ENCODE assay signal across 12 mouse cellular contexts in genomic region chr3:83946848-83947247, GRCm38 (mm10).
DNase-seq lines count a peak whose midpoint lies in the region; ATAC-seq and TF ChIP-seq lines count a peak whose summit lies in the region.
"Had no signal": no experiment of that assay in that cellular context is flagged by ENCODE, and none has a peak within 500 bp of the region (broad histone marks: within the 10 kb centered on the region; RNA-seq: fewer than 3 reads in every experiment).

No protein-coding gene starts in this region.

- H3K36me3 ChIP-seq in embryonic facial prominence, embryonic 11.5 days (replicated peaks; ENCODE audit: control insufficient read depth, insufficient read depth, low read depth, low read length) = no peaks in the 10 kb centered on the region; the same call in none of the 2 replicates
- H3K36me3 ChIP-seq in embryonic facial prominence, embryonic 10.5 days (replicated peaks) = peaks cover 64% of the 10 kb centered on the region
- peaks cover 24% of the 10 kb centered on the region; the same call in 1 of the 2 replicates for H3K36me3 ChIP-seq in liver, postnatal 0 days (replicated peaks; ENCODE audit: insufficient read depth, low read length)

- DNase-seq in embryonic facial prominence, embryonic 11.5 days (ENCODE audit: low spot score) = peak; percentile 50
- DNase-seq in embryonic facial prominence, embryonic 10.5 days (ENCODE audit: low spot score) = no peak
- DNase-seq in left cerebral cortex, adult 2 months (ENCODE audit: extremely low spot score in 1 of 2, low spot score in 2 of 2) = no peak
- DNase-seq in left cerebral cortex, postnatal 10 days (ENCODE audit: extremely low spot score in 1 of 2, low spot score in 2 of 2) = no peak
- DNase-seq in MEL-GATA-1-ER (ENCODE audit: extremely low read depth, low read depth) = peak; percentile 5
- DNase-seq in liver, postnatal 0 days = no peak
- no peak for DNase-seq in ovary, postnatal 14 days (ENCODE audit: low spot score)
- DNase-seq in gastrocnemius, postnatal 14 days = no peak
- DNase-seq: cerebellum, postnatal 36 days; kidney, postnatal 10 days; right cerebral cortex, adult 18-20 months had no signal

- no peak for TF ChIP-seq EP300 in liver, postnatal 0 days (IDR thresholded peaks at IDR 0.05; ENCODE audit: low read depth)

- H3K27ac ChIP-seq in embryonic facial prominence, embryonic 11.5 days (replicated peaks; ENCODE audit: low read depth, low read length) = no peak overlapping the region
- no peak overlapping the region for H3K27ac ChIP-seq in embryonic facial prominence, embryonic 10.5 days (replicated peaks)
- H3K27ac ChIP-seq in left cerebral cortex, adult 2 months = no peak overlapping the region
- H3K27ac ChIP-seq in liver, postnatal 0 days (ENCODE audit: low read depth) = no peak overlapping the region

- no peak for ATAC-seq in embryonic facial prominence, embryonic 11.5 days (replicated peaks; ENCODE audit: insufficient number of reproducible peaks, low FRiP score, low TSS enrichment, low read depth)
- ATAC-seq in liver, postnatal 0 days = 0 out of 2 replicates have a peak, but pooled peaks have one; percentile 41

- intact Hi-C loops in left cerebral cortex, adult 2 months (cut with DNase I) = loop anchor here (1.0 to 5.0 kb wide), 3 partner anchors 95 to 365 kb away; partner anchors contain the start of gene Tmem131l
- intact Hi-C loops in left cerebral cortex, postnatal 10 days (cut with DNase I) = loop anchor here (5.0 to 10.0 kb wide), 3 partner anchors 90 to 360 kb away; partner anchors contain the start of genes Mnd1 and Trim2
- intact Hi-C loops in gastrocnemius, postnatal 14 days (cut with DNase I; ENCODE audit: low total_unique reads) = loop anchor here (5.0 kb wide), 1 partner anchor 95 kb away; the partner anchor contains the start of gene Tmem131l

- H3K9me3 ChIP-seq in embryonic facial prominence, embryonic 11.5 days (replicated peaks; ENCODE audit: control insufficient read depth, low read length) = no peaks in the 10 kb centered on the region
- H3K9me3 ChIP-seq in embryonic facial prominence, embryonic 10.5 days = no peaks in the 10 kb centered on the region
- no peaks in the 10 kb centered on the region for H3K9me3 ChIP-seq in liver, postnatal 0 days (ENCODE audit: low read length)

- no peak overlapping the region for H3K9ac ChIP-seq in embryonic facial prominence, embryonic 11.5 days (replicated peaks; ENCODE audit: low read length)
- H3K9ac ChIP-seq in liver, postnatal 0 days (replicated peaks) = no peak overlapping the region

- no peaks in the 10 kb centered on the region for H3K27me3 ChIP-seq in embryonic facial prominence, embryonic 11.5 days (ENCODE audit: control insufficient read depth, insufficient read depth, low read length)
- H3K27me3 ChIP-seq in embryonic facial prominence, embryonic 10.5 days (replicated peaks; ENCODE audit: low read depth, poor library complexity, severe bottlenecking) = no peaks in the 10 kb centered on the region
- H3K27me3 ChIP-seq in liver, postnatal 0 days (ENCODE audit: insufficient read depth, low read length) = no peaks in the 10 kb centered on the region

- WGBS in embryonic facial prominence, embryonic 11.5 days = 85% methylated on average over 1 of the region's 1 CpGs
- WGBS in embryonic facial prominence, embryonic 10.5 days = 75% methylated on average over 1 of the region's 1 CpGs
- 66% methylated on average over 1 of the region's 1 CpGs for WGBS in liver, postnatal 0 days (ENCODE audit: insufficient replicate concordance)

- no peak overlapping the region for H3K4me2 ChIP-seq in embryonic facial prominence, embryonic 11.5 days (ENCODE audit: low read depth, low read length)
- no peak overlapping the region for H3K4me2 ChIP-seq in liver, postnatal 0 days (ENCODE audit: low read depth, low read length)
- H3K4me2 ChIP-seq: midbrain, embryonic 11.5 days had no signal

- TF ChIP-seq CTCF in left cerebral cortex, adult 2 months (IDR thresholded peaks at IDR 0.05) = peak; percentile 79
- TF ChIP-seq CTCF in liver, postnatal 0 days (IDR thresholded peaks at IDR 0.05; ENCODE audit: low read depth) = peak; percentile 61

- no peaks in the 10 kb centered on the region for H3K4me1 ChIP-seq in embryonic facial prominence, embryonic 11.5 days (ENCODE audit: control insufficient read depth, insufficient read depth, low read length)
- peaks cover 11% of the 10 kb centered on the region for H3K4me1 ChIP-seq in embryonic facial prominence, embryonic 10.5 days
- H3K4me1 ChIP-seq in liver, postnatal 0 days (ENCODE audit: insufficient read depth) = 0 out of 2 replicates have a peak, but pooled peaks cover 5% of the 10 kb centered on the region

- H3K4me3 ChIP-seq in embryonic facial prominence, embryonic 11.5 days (ENCODE audit: low read depth, low read length) = no peak overlapping the region
- H3K4me3 ChIP-seq in embryonic facial prominence, embryonic 10.5 days = no peak overlapping the region
- no peak overlapping the region for H3K4me3 ChIP-seq in left cerebral cortex, adult 2 months
- H3K4me3 ChIP-seq in liver, postnatal 0 days (ENCODE audit: low read depth, low read length) = no peak overlapping the region

Comparison
In these comparisons a context has a peak if more than half of its experiments do, and no peak if none do; other contexts are left out.
1. DNase-seq: peak in embryonic facial prominence, embryonic 11.5 days (single experiment) and MEL-GATA-1-ER (single experiment); none in embryonic facial prominence, embryonic 10.5 days (single experiment), left cerebral cortex, adult 2 months (0 of 2), left cerebral cortex, postnatal 10 days (0 of 2), liver, postnatal 0 days (single experiment), ovary, postnatal 14 days (single experiment) and gastrocnemius, postnatal 14 days (single experiment).